Mouse (Mus musculus): ENCODE data around the gene Rps19bp1.

Rps19bp1 gene

GRCm38 (mm10) chr15:80256656-80257601 lies 7.2 kb downstream of the Rps19bp1 start:
- no peak for DNase-seq (ENCODE audit: low spot score)

- no peak for DNase-seq (ENCODE audit: low spot score)
Observed at GRCm38 (mm10) chr15:80256242-80256641, 7.9 kb downstream of the Rps19bp1 start.

- peak; percentile 75 for DNase-seq (ENCODE audit: low spot score)
Observed at GRCm38 (mm10) chr15:80255646-80256121, 8.4 kb downstream of the Rps19bp1 start.

GRCm38 (mm10) chr15:80254847-80255645 lies 9.1 kb downstream of the Rps19bp1 start, which contains the start of gene Atf4:
TSS of gene Atf4 (plus strand) at chr15:80255184.
- DNase-seq (ENCODE audit: low spot score) = peak; percentile 98

GRCm38 (mm10) chr15:80254207-80254606 lies 9.9 kb downstream of the Rps19bp1 start:
- no peak for DNase-seq (ENCODE audit: low spot score)

GRCm38 (mm10) chr15:80253530-80253929 lies 10.6 kb downstream of the Rps19bp1 start:
- DNase-seq (ENCODE audit: low spot score) = no peak

- DNase-seq (ENCODE audit: low spot score) = peak; percentile 57
Observed at GRCm38 (mm10) chr15:80250586-80250985, 13.5 kb downstream of the Rps19bp1 start.

- DNase-seq (ENCODE audit: low spot score) = no peak
Observed at GRCm38 (mm10) chr15:80249672-80250071, 14.4 kb downstream of the Rps19bp1 start.

- DNase-seq (ENCODE audit: low spot score) = no peak
Observed at GRCm38 (mm10) chr15:80248596-80248995, 15.5 kb downstream of the Rps19bp1 start.

- DNase-seq (ENCODE audit: low spot score) = no peak
Observed at GRCm38 (mm10) chr15:80248135-80248534, 16.0 kb downstream of the Rps19bp1 start.

- no peak for DNase-seq (ENCODE audit: low spot score)
Observed at GRCm38 (mm10) chr15:80235535-80235934, 28.6 kb downstream of the Rps19bp1 start, which contains the start of gene AC140267.1. TSS of gene AC140267.1 (plus strand) at chr15:80235835.

- peak; percentile 97 for DNase-seq (ENCODE audit: low spot score)
Observed at GRCm38 (mm10) chr15:80233733-80234509, 30.2 kb downstream of the Rps19bp1 start, which contains the start of gene Mief1. TSS of gene Mief1 (plus strand) at chr15:80234018.

GRCm38 (mm10) chr15:80233053-80233452 lies 31.1 kb downstream of the Rps19bp1 start:
- no peak for DNase-seq (ENCODE audit: low spot score)

- no peak for DNase-seq (ENCODE audit: low spot score)
Observed at GRCm38 (mm10) chr15:80232331-80232730, 31.8 kb downstream of the Rps19bp1 start.

- no peak for DNase-seq (ENCODE audit: low spot score)
Observed at GRCm38 (mm10) chr15:80228071-80228800, 35.9 kb downstream of the Rps19bp1 start.

- DNase-seq (ENCODE audit: low spot score) = no peak
Observed at GRCm38 (mm10) chr15:80225796-80226195, 38.3 kb downstream of the Rps19bp1 start.

GRCm38 (mm10) chr15:80225208-80225607 lies 38.9 kb downstream of the Rps19bp1 start:
- DNase-seq (ENCODE audit: low spot score) = peak; percentile 43

- no peak for DNase-seq (ENCODE audit: low spot score)
Observed at GRCm38 (mm10) chr15:80223751-80224150, 40.4 kb downstream of the Rps19bp1 start.

- no peak for DNase-seq (ENCODE audit: low spot score)
Observed at GRCm38 (mm10) chr15:80221031-80221430, 43.1 kb downstream of the Rps19bp1 start.

GRCm38 (mm10) chr15:80219705-80220657 lies 44.1 kb downstream of the Rps19bp1 start:
- no peak for DNase-seq (ENCODE audit: low spot score)

Measured in ovary, adult 18-20 months (tissue).